Mouse (Mus musculus) hindbrain, embryonic 16.5 days (tissue): ENCODE data around the gene Tbxas1. TPM values are rescaled to one million over a fixed set of nuclear protein-coding genes. Genes with fewer than 3 reads are reported as not detected.
A peak's percentile ranks its signal among the peaks of the same experiment; 100 is the strongest.

Experiments used
- ATAC-seq: fragments of 200-750 bp; cut with Nextera tagmentation; 2 replicates; pipeline ENCODE4 v1.8.0; 2017; ENCODE audit warnings: moderate TSS enrichment, moderate library complexity
- H3K27ac ChIP-seq: fragments of 300-500 bp; sonication (generic); 2 replicates; pipeline ENCODE4 v1.5.1; 2014; ENCODE audit warnings: low read depth, mild to moderate bottlenecking, control low read depth, low read length, moderate library complexity
- H3K27me3 ChIP-seq: fragments of 300-500 bp; sonication (generic); replicated peaks from 2 replicates; pipeline ENCODE4 v1.6.1; 2014; ENCODE audit warnings: low read length; ENCODE audit not compliant: control insufficient read depth, insufficient read depth
- H3K36me3 ChIP-seq: fragments of 300-500 bp; sonication (generic); 2 replicates; pipeline ENCODE4 v1.6.1; 2014; ENCODE audit warnings: mild to moderate bottlenecking, low read length, moderate library complexity, mixed read lengths; ENCODE audit not compliant: control insufficient read depth, insufficient read depth
- H3K4me1 ChIP-seq: fragments of 300-500 bp; sonication (generic); 2 replicates; pipeline ENCODE4 v1.6.1; 2014; ENCODE audit warnings: low read depth, low read length; ENCODE audit not compliant: control insufficient read depth, insufficient read depth
- H3K4me2 ChIP-seq: fragments of 300-500 bp; sonication (generic); 2 replicates; pipeline ENCODE4 v1.6.1; 2014; ENCODE audit warnings: mild to moderate bottlenecking, low read length, control low read depth, moderate library complexity
- H3K4me3 ChIP-seq: fragments of 300-500 bp; sonication (generic); 2 replicates; pipeline ENCODE4 v1.5.1; 2014; ENCODE audit warnings: mild to moderate bottlenecking, low read length, control low read depth, moderate library complexity
- H3K9ac ChIP-seq: fragments of 300-500 bp; sonication (generic); 2 replicates; pipeline ENCODE4 v1.6.1; 2014; ENCODE audit warnings: low read depth, mild to moderate bottlenecking, control low read depth, low read length, moderate library complexity
- H3K9me3 ChIP-seq: fragments of 300-500 bp; sonication (generic); 2 replicates; pipeline ENCODE4 v1.6.1; 2014; ENCODE audit warnings: mild to moderate bottlenecking, low read length, moderate library complexity; ENCODE audit not compliant: control insufficient read depth
- WGBS: fragments of 180-500 bp; shearing (Covaris S2); extraction: QIAGEN DNeasy Blood & Tissue Kit; methylation state at CpG from one replicate; pipeline ENCODE4 v1.1.7; 2014; 5-methylcytosine and 5-hydroxymethylcytosine counted together
- polyA plus RNA-seq: library from polyadenylated mRNA; unstranded; fragments of >200 nt; fragmentation: Nextera tagmentation; extraction: Ambion mirVana; gene quantifications from 2 replicates; pipeline ENCODE4 v1.2.1, GENCODE M21; 2015

Tbxas1 gene
- polyA plus RNA-seq, 1 experiment from 2014 or later = 2.0 TPM

GRCm38 (mm10) chr6:38921095-38921809, 46.0 kb downstream of the Tbxas1 start:
- 74% methylated on average over 17 of the region's 17 CpGs for WGBS
- Histone ChIP-seq H3K4me2 (no peak overlapping the region), H3K9ac (no peak overlapping the region), H3K27me3 (no peaks in the 10 kb centered on the region), H3K36me3 (no peaks in the 10 kb centered on the region), H3K9me3 (no peaks in the 10 kb centered on the region), H3K4me3 (no peak overlapping the region), H3K27ac (no peak overlapping the region), H3K4me1 (no peaks in the 10 kb centered on the region)
- no peak for ATAC-seq

- no peak for ATAC-seq
- H3K27ac ChIP-seq = no peak overlapping the region
- H3K9ac ChIP-seq = no peak overlapping the region
- WGBS = 94% methylated on average over 8 of the region's 8 CpGs
- H3K4me1 ChIP-seq = peaks cover 3% of the 10 kb centered on the region
- no peaks in the 10 kb centered on the region for H3K9me3 ChIP-seq
- H3K4me2 ChIP-seq = no peak overlapping the region
- H3K27me3 ChIP-seq = no peaks in the 10 kb centered on the region
- no peaks in the 10 kb centered on the region for H3K36me3 ChIP-seq
- no peak overlapping the region for H3K4me3 ChIP-seq
Measured at GRCm38 (mm10) chr6:38921810-38922116, 46.6 kb downstream of the Tbxas1 start.

- Histone ChIP-seq H3K36me3 (no peaks in the 10 kb centered on the region), H3K9ac (no peak overlapping the region), H3K27ac (no peak overlapping the region), H3K27me3 (no peaks in the 10 kb centered on the region), H3K4me3 (no peak overlapping the region), H3K4me2 (no peak overlapping the region), H3K4me1 (peaks cover 7% of the 10 kb centered on the region), H3K9me3 (no peaks in the 10 kb centered on the region)
- 33% methylated on average over 2 of the region's 2 CpGs for WGBS
- ATAC-seq = 0 out of 2 replicates have a peak, but pooled peaks have one; percentile 22
Measured at GRCm38 (mm10) chr6:38922517-38922916, 47.3 kb downstream of the Tbxas1 start.

- Histone ChIP-seq H3K4me3 (no peak overlapping the region), H3K9ac (no peak overlapping the region), H3K27ac (no peak overlapping the region), H3K36me3 (no peaks in the 10 kb centered on the region), H3K27me3 (no peaks in the 10 kb centered on the region), H3K4me2 (no peak overlapping the region), H3K4me1 (peaks cover 7% of the 10 kb centered on the region), H3K9me3 (no peaks in the 10 kb centered on the region)
- WGBS = 90% methylated on average over 4 of the region's 4 CpGs
- no peak for ATAC-seq
Measured at GRCm38 (mm10) chr6:38923450-38923849, 48.2 kb downstream of the Tbxas1 start.

GRCm38 (mm10) chr6:38923870-38924817, 48.9 kb downstream of the Tbxas1 start:
- Histone ChIP-seq H3K27ac (no peak overlapping the region), H3K4me2 (no peak overlapping the region), H3K27me3 (no peaks in the 10 kb centered on the region), H3K9me3 (no peaks in the 10 kb centered on the region), H3K9ac (no peak overlapping the region), H3K4me1 (peaks cover 7% of the 10 kb centered on the region), H3K36me3 (no peaks in the 10 kb centered on the region), H3K4me3 (no peak overlapping the region)
- WGBS = 95% methylated on average over 18 of the region's 18 CpGs
- no peak for ATAC-seq

GRCm38 (mm10) chr6:38925719-38926118, 50.5 kb downstream of the Tbxas1 start:
- no peak overlapping the region for H3K9ac ChIP-seq
- 55% methylated on average over 7 of the region's 7 CpGs for WGBS
- H3K27me3 ChIP-seq = no peaks in the 10 kb centered on the region
- H3K36me3 ChIP-seq = no peaks in the 10 kb centered on the region
- H3K4me1 ChIP-seq = peaks cover 7% of the 10 kb centered on the region
- no peaks in the 10 kb centered on the region for H3K9me3 ChIP-seq
- no peak for ATAC-seq
- no peak overlapping the region for H3K27ac ChIP-seq
- peak overlapping the region; percentile 38 for H3K4me2 ChIP-seq
- H3K4me3 ChIP-seq = 0 out of 2 replicates have a peak overlapping the region, but pooled peaks have one; percentile 7

GRCm38 (mm10) chr6:38926135-38926962, 51.1 kb downstream of the Tbxas1 start:
- H3K27me3 ChIP-seq = no peaks in the 10 kb centered on the region
- H3K9me3 ChIP-seq = no peaks in the 10 kb centered on the region
- H3K36me3 ChIP-seq = no peaks in the 10 kb centered on the region
- peak overlapping the region; percentile 38 for H3K4me2 ChIP-seq
- WGBS = 57% methylated on average over 28 of the region's 28 CpGs
- H3K9ac ChIP-seq = no peak overlapping the region
- peaks cover 7% of the 10 kb centered on the region for H3K4me1 ChIP-seq
- H3K4me3 ChIP-seq = 0 out of 2 replicates have a peak overlapping the region, but pooled peaks have one; percentile 7
- ATAC-seq = peak; percentile 43; the same call in 1 of the 2 replicates
- peak overlapping the region; percentile 53; the same call in 1 of the 2 replicates for H3K27ac ChIP-seq

GRCm38 (mm10) chr6:38926963-38927361, 51.8 kb downstream of the Tbxas1 start:
- WGBS = 53% methylated on average over 13 of the region's 13 CpGs
- Histone ChIP-seq H3K27me3 (no peaks in the 10 kb centered on the region), H3K36me3 (no peaks in the 10 kb centered on the region), H3K9ac (no peak overlapping the region), H3K4me2 (peak overlapping the region; percentile 38), H3K27ac (no peak overlapping the region), H3K4me3 (no peak overlapping the region), H3K4me1 (peaks cover 7% of the 10 kb centered on the region), H3K9me3 (no peaks in the 10 kb centered on the region)
- ATAC-seq = peak; percentile 53
